Mouse (Mus musculus) MEL (cell line): ENCODE data around the gene Fam114a2. TPM values are rescaled to one million over a fixed set of nuclear protein-coding genes. Genes with fewer than 3 reads are reported as not detected.

ENCODE experiments used
- DNase-seq: peaks from one replicate; pipeline ENCODE4 v3.0.0; 2011; ENCODE audit warnings: low read depth, low spot score
- H3K27ac ChIP-seq: 2 replicates; pipeline ENCODE4 v1.5.1; 2012; ENCODE audit warnings: low read depth, mild to moderate bottlenecking, control low read depth, low read length, moderate library complexity; ENCODE audit not compliant: control insufficient read depth
- H3K27me3 ChIP-seq, 2 experiments: fragments of 150-350 bp in 1 of 2; sonication (generic) in 1 of 2; 2 replicates each; pipeline ENCODE4 v1.6.1; 2012; ENCODE audit warnings: low read length in 2 of 2, mild to moderate bottlenecking in 2 of 2, improper control_type of control experiment in 1 of 2, moderate library complexity in 1 of 2; ENCODE audit not compliant: insufficient read depth in 2 of 2, control insufficient read depth in 1 of 2
- H3K36me3 ChIP-seq, 2 experiments: 2 replicates each; pipeline ENCODE4 v1.6.1; 2012 to 2014; ENCODE audit warnings: low read length in 2 of 2, improper control_type of control experiment in 1 of 2, inconsistent platforms in 1 of 2, mild to moderate bottlenecking in 1 of 2; ENCODE audit not compliant: insufficient read depth in 2 of 2, control insufficient read depth in 1 of 2
- H3K4me1 ChIP-seq, 2 experiments: fragments of 150-350 bp in 1 of 2; sonication (generic) in 1 of 2; 2 replicates each; pipeline ENCODE4 v1.6.1; 2012; ENCODE audit warnings: low read length in 2 of 2, improper control_type of control experiment in 1 of 2, mild to moderate bottlenecking in 1 of 2; ENCODE audit not compliant: insufficient read depth in 2 of 2, control insufficient read depth in 1 of 2
- H3K4me3 ChIP-seq, 2 experiments: fragments of 150-350 bp in 1 of 2; sonication (generic) in 1 of 2; 2 replicates each; pipeline ENCODE4 v1.5.1; 2012; ENCODE audit warnings: low read depth in 2 of 2, low read length in 2 of 2, mild to moderate bottlenecking in 2 of 2, moderate library complexity in 2 of 2, control low read depth in 1 of 2, improper control_type of control experiment in 1 of 2; ENCODE audit not compliant: control insufficient read depth in 1 of 2, insufficient read depth in 1 of 2
- H3K79me2 ChIP-seq: 2 replicates; pipeline ENCODE4 v1.6.1; 2012; ENCODE audit warnings: mild to moderate bottlenecking, low read length, moderate library complexity; ENCODE audit not compliant: control insufficient read depth, poor library complexity, insufficient read depth
- H3K9ac ChIP-seq: 2 replicates; pipeline ENCODE4 v1.6.1; 2012; ENCODE audit warnings: low read depth, mild to moderate bottlenecking, control low read depth, low read length, moderate library complexity; ENCODE audit not compliant: control insufficient read depth, poor library complexity, severe bottlenecking
- H3K9me3 ChIP-seq: fragments of 150-350 bp; sonication (generic); replicated peaks from 2 replicates; pipeline ENCODE4 v1.6.1; 2012; ENCODE audit warnings: mild to moderate bottlenecking, low read length, improper control_type of control experiment, moderate library complexity; ENCODE audit not compliant: insufficient read depth
- BHLHE40 ChIP-seq: IDR thresholded peaks from 2 replicates; pipeline ENCODE4 v1.6.1; 2012; ENCODE audit warnings: low read depth, mild to moderate bottlenecking, inconsistent platforms, low read length, improper control_type of control experiment, borderline replicate concordance
- E2F4 ChIP-seq: IDR thresholded peaks from 2 replicates; pipeline ENCODE4 v1.6.1; 2011; ENCODE audit warnings: low read depth, low read length, improper control_type of control experiment, borderline replicate concordance
- EP300 ChIP-seq, 2 experiments: IDR thresholded peaks; 2 replicates each; pipeline ENCODE4 v1.6.1; 2011; ENCODE audit warnings: improper control_type of control experiment in 2 of 2, low read length in 2 of 2, low read depth in 1 of 2, mild to moderate bottlenecking in 1 of 2
- GABPA ChIP-seq: IDR thresholded peaks from 2 replicates; pipeline ENCODE4 v1.6.1; 2012; ENCODE audit warnings: low read depth, mild to moderate bottlenecking, inconsistent platforms, low read length, improper control_type of control experiment, moderate library complexity
- JUND ChIP-seq: IDR thresholded peaks from 2 replicates; pipeline ENCODE4 v1.6.1; 2011; ENCODE audit warnings: low read depth, mild to moderate bottlenecking, improper control_type of control experiment, low read length
- MYB ChIP-seq: IDR thresholded peaks from 2 replicates; pipeline ENCODE4 v1.6.1; 2011; ENCODE audit warnings: mild to moderate bottlenecking, low read depth, low read length, improper control_type of control experiment
- NRF1 ChIP-seq: IDR thresholded peaks from 2 replicates; pipeline ENCODE4 v1.6.1; 2014; ENCODE audit warnings: low read depth, mild to moderate bottlenecking, inconsistent platforms, low read length, improper control_type of control experiment, moderate library complexity; ENCODE audit not compliant: poor library complexity, insufficient read depth, severe bottlenecking
- POLR2A ChIP-seq, 2 experiments: IDR thresholded peaks; 2 replicates each; pipeline ENCODE4 v1.6.1; 2011 to 2012; ENCODE audit warnings: low read length in 2 of 2, mild to moderate bottlenecking in 2 of 2, control low read depth in 1 of 2, improper control_type of control experiment in 1 of 2, low read depth in 1 of 2, moderate library complexity in 1 of 2; ENCODE audit not compliant: control insufficient read depth in 1 of 2, insufficient read depth in 1 of 2, poor library complexity in 1 of 2
- TBP ChIP-seq: IDR thresholded peaks from 2 replicates; pipeline ENCODE4 v1.8.0; 2011; ENCODE audit warnings: low read depth, low read length, improper control_type of control experiment
- TCF12 ChIP-seq: IDR thresholded peaks from 2 replicates; pipeline ENCODE4 v1.6.1; 2014; ENCODE audit warnings: low read depth, mild to moderate bottlenecking, inconsistent platforms, low read length, improper control_type of control experiment, moderate library complexity
- USF1 ChIP-seq: IDR thresholded peaks from 2 replicates; pipeline ENCODE4 v1.6.1; 2014; ENCODE audit warnings: low read depth, mild to moderate bottlenecking, inconsistent platforms, low read length, improper control_type of control experiment, moderate library complexity
- USF2 ChIP-seq, 2 experiments: IDR thresholded peaks; 2 replicates each; pipeline ENCODE4 v1.6.1; 2011 to 2012; ENCODE audit warnings: improper control_type of control experiment in 2 of 2, low read length in 2 of 2, borderline replicate concordance in 1 of 2, inconsistent platforms in 1 of 2, low read depth in 1 of 2, mild to moderate bottlenecking in 1 of 2; ENCODE audit not compliant: insufficient read depth in 1 of 2
- ZC3H11A ChIP-seq: IDR thresholded peaks from 2 replicates; pipeline ENCODE4 v1.6.1; 2012; ENCODE audit warnings: low read depth, mild to moderate bottlenecking, inconsistent platforms, low read length, improper control_type of control experiment
- ZKSCAN1 ChIP-seq: IDR thresholded peaks from 2 replicates; pipeline ENCODE4 v1.6.1; 2012; ENCODE audit warnings: low read depth, mild to moderate bottlenecking, inconsistent platforms, low read length, improper control_type of control experiment, moderate library complexity
- polyA plus RNA-seq, 2 experiments: library from polyadenylated mRNA; stranded (reverse) in 1 of 2; unstranded in 1 of 2; fragments of >175 nt in 1 of 2; fragments of >200 nt in 1 of 2; gene quantifications; 2 replicates each; pipeline versions ENCODE4 v1.2.1 to v1.2.4; 2012; ENCODE audit warnings: low replicate concordance in 2 of 2, low read depth in 1 of 2; ENCODE audit not compliant: insufficient read length in 2 of 2, insufficient read depth in 1 of 2, missing spikeins in 1 of 2
- total RNA-seq: library from RNA; depleted of rRNA; stranded (reverse); fragments of 300-350 nt; gene quantifications from 2 replicates; pipeline ENCODE4 v1.2.3, GENCODE M21; 2012

Gene Fam114a2
- total and polyA plus RNA-seq, 3 experiments = 39.5 to 42.3 TPM; not detected in 1

- TF ChIP-seq EP300 (IDR thresholded peaks at IDR 0.05; ENCODE audit: low read depth in 1 of 2, low read length in 2 of 2) = peak; percentile 61 to 82
- peak; percentile 84 for TF ChIP-seq TCF12
- TF ChIP-seq BHLHE40 = no peak
- TF ChIP-seq USF2 (IDR thresholded peaks at IDR 0.05; ENCODE audit: borderline replicate concordance in 1 of 2, insufficient read depth in 1 of 2, low read depth in 1 of 2, low read length in 2 of 2) = no peak
These were observed 51.0 kb downstream of the Fam114a2 start (continued) for GRCm38 (mm10) chr11:57467159-57468110.

GRCm38 (mm10) chr11:57465844-57466243 lies 52.6 kb downstream of the Fam114a2 start:
- Histone ChIP-seq H3K36me3 (0 out of 4 replicates have a peak, but pooled peaks cover 0 to 2% of the 10 kb centered on the region in 2 experiments), H3K4me3 (no peak overlapping the region), H3K4me1 (0 out of 4 replicates have a peak, but pooled peaks cover 0 to 3% of the 10 kb centered on the region in 2 experiments), H3K27ac (no peak overlapping the region), H3K27me3 (no peaks in the 10 kb centered on the region), H3K9me3 (no peaks in the 10 kb centered on the region), H3K79me2 (no peaks in the 10 kb centered on the region), H3K9ac (no peak overlapping the region)
- no peak for TF ChIP-seq USF1
- TF ChIP-seq ZKSCAN1 = peak; percentile 91
- DNase-seq = no peak

GRCm38 (mm10) chr11:57465025-57465424 lies 53.4 kb downstream of the Fam114a2 start:
- no peak overlapping the region for H3K4me3 ChIP-seq
- no peak for TF ChIP-seq BHLHE40
- TF ChIP-seq NRF1 = no peak
- TF ChIP-seq MYB = no peak
- TF ChIP-seq TBP = no peak
- TF ChIP-seq EP300 (IDR thresholded peaks at IDR 0.05; ENCODE audit: low read depth in 1 of 2, low read length in 2 of 2) = no peak
- TF ChIP-seq E2F4 = no peak
- no peak for TF ChIP-seq POLR2A (IDR thresholded peaks at IDR 0.05; ENCODE audit: control insufficient read depth in 1 of 2, insufficient read depth in 1 of 2, low read depth in 1 of 2, low read length in 2 of 2, poor library complexity in 1 of 2)
- TF ChIP-seq ZC3H11A = no peak
- TF ChIP-seq GABPA = no peak
- no peak for TF ChIP-seq JUND
- TF ChIP-seq TCF12 = no peak
- no peak overlapping the region for H3K9ac ChIP-seq
- H3K79me2 ChIP-seq = no peaks in the 10 kb centered on the region
- H3K9me3 ChIP-seq = no peaks in the 10 kb centered on the region
- H3K36me3 ChIP-seq = 0 out of 4 replicates have a peak, but pooled peaks cover 0 to 2% of the 10 kb centered on the region in 2 experiments
- H3K27ac ChIP-seq = no peak overlapping the region
- H3K27me3 ChIP-seq = no peaks in the 10 kb centered on the region
- 0 out of 4 replicates have a peak, but pooled peaks cover 0 to 3% of the 10 kb centered on the region in 2 experiments for H3K4me1 ChIP-seq
- DNase-seq = no peak
